Mouse (Mus musculus): ENCODE measurements around the gene Lrrc25. TPM values are rescaled to one million over a fixed set of nuclear protein-coding genes. Genes with fewer than 3 reads are reported as not detected.

The Lrrc25 gene
- polyA plus RNA-seq, 1 experiment from 2014 or later: 1.2 TPM

DNA sequence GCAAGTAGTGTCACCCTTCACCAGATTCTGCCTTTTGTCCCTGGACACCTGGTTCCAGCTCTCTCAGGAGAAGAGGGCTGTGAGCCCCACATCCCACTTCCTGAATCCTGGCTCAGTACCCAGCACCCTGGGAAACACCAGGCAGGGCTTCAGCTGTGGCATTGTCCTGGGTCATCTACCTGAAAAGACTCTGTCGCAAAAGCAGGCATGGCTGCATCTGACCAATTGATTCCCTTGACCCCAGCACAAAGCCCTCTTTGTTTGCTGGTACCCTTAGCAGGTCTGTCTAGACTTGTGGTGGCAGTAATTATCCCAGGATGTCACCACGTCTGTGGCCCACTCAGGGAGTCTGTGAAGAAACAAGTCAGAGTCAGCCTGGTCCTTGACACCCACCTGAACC, 39.5 kb downstream of the Lrrc25 start:
- H3K27me3 ChIP-seq (replicated peaks; ENCODE audit: control insufficient read depth, insufficient read depth, low read length): no peaks in the 10 kb centered on the region
- DNase-seq (ENCODE audit: low spot score) (no peak), ATAC-seq (replicated peaks; ENCODE audit: low FRiP score, low TSS enrichment, low read depth) (no peak)
- no peak overlapping the region for H3K4me2 ChIP-seq (ENCODE audit: low read length)
- H3K36me3 ChIP-seq (ENCODE audit: control insufficient read depth, insufficient read depth, low read length): peaks cover 59% of the 10 kb centered on the region
- H3K9me3 ChIP-seq (ENCODE audit: control insufficient read depth, low read length): no peaks in the 10 kb centered on the region
- no peak overlapping the region for H3K27ac ChIP-seq (ENCODE audit: low read depth)
- WGBS: 67% methylated on average over 2 of the region's 2 CpGs
- peaks cover 16% of the 10 kb centered on the region for H3K4me1 ChIP-seq (replicated peaks; ENCODE audit: control insufficient read depth, insufficient read depth, low read length)
- H3K4me3 ChIP-seq (ENCODE audit: low read depth, low read length): no peak overlapping the region
- no peak overlapping the region for H3K9ac ChIP-seq (ENCODE audit: low read length)

DNA sequence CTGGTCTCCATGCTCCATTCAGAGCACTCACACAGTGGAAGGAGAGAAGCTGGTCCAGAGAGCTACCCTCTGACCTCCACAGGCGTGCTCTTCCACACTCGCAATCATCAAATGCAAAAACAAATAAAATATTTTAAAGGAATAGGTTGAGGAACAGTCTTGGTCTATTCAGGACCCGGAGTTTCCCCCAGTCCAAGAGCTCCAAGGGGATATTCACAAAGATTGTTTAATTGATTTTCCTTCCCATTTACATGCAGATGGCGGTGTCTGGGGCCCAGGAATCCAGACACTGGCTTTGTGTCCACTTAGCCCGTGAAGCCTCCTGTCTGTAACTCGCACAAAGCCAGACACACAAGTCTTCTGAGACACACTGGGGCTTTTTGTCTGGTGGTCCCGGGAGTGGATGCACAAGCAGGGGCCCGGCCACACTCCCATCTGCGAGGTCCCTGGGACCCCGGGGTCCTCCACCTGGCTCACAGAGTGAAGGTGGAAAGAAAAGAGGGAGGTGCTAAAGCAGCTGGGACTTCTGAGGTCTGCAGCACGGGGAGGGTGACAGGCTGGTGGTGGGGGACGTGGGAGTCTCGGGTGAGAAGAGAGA, 40.3 kb downstream of the Lrrc25 start:
- H3K4me2 ChIP-seq (ENCODE audit: low read length): no peak overlapping the region
- no peak for ATAC-seq (replicated peaks; ENCODE audit: low FRiP score, low TSS enrichment, low read depth)
- DNase-seq (ENCODE audit: low spot score): no peak
- H3K27ac ChIP-seq (ENCODE audit: low read depth): peak overlapping the region; percentile 5; the same call in 1 of the 2 replicates
- no peaks in the 10 kb centered on the region for H3K27me3 ChIP-seq (replicated peaks; ENCODE audit: control insufficient read depth, insufficient read depth, low read length)
- peaks cover 50% of the 10 kb centered on the region for H3K36me3 ChIP-seq (ENCODE audit: control insufficient read depth, insufficient read depth, low read length)
- H3K4me3 ChIP-seq (ENCODE audit: low read depth, low read length): no peak overlapping the region
- no peak overlapping the region for H3K9ac ChIP-seq (ENCODE audit: low read length)
- peaks cover 18% of the 10 kb centered on the region for H3K4me1 ChIP-seq (replicated peaks; ENCODE audit: control insufficient read depth, insufficient read depth, low read length)
- WGBS: 71% methylated on average over 13 of the region's 13 CpGs
- H3K9me3 ChIP-seq (ENCODE audit: control insufficient read depth, low read length): no peaks in the 10 kb centered on the region

DNA sequence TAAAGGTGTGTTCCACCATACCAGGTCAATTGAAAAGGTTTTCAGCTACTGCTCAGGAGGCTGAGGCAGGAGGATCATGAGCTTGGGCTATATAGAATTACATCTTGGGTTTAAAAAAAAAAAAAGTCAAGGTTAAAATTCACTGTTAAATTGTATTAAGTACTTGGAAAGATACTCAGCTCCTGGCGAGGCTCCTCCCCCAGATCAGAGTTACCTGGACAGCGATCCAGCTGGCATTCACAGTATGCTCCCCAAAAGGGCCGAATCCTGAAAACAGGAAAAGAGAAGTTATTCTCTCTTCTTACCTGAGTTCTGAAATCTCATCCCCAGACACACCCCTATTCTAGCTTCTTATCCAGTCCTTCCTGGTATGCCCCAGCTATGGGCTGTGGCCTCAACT, 41.3 kb downstream of the Lrrc25 start:
- ATAC-seq (replicated peaks; ENCODE audit: low FRiP score, low TSS enrichment, low read depth) (no peak), DNase-seq (ENCODE audit: low spot score) (no peak)
- Histone ChIP-seq H3K27ac (ENCODE audit: low read depth) (no peak overlapping the region), H3K9me3 (ENCODE audit: control insufficient read depth, low read length) (no peaks in the 10 kb centered on the region), H3K36me3 (ENCODE audit: control insufficient read depth, insufficient read depth, low read length) (peaks cover 42% of the 10 kb centered on the region), H3K4me1 (replicated peaks; ENCODE audit: control insufficient read depth, insufficient read depth, low read length) (peaks cover 18% of the 10 kb centered on the region), H3K27me3 (replicated peaks; ENCODE audit: control insufficient read depth, insufficient read depth, low read length) (no peaks in the 10 kb centered on the region), H3K4me2 (ENCODE audit: low read length) (no peak overlapping the region), H3K4me3 (ENCODE audit: low read depth, low read length) (no peak overlapping the region), H3K9ac (ENCODE audit: low read length) (no peak overlapping the region)
- 91% methylated on average over 3 of the region's 3 CpGs for WGBS

DNA sequence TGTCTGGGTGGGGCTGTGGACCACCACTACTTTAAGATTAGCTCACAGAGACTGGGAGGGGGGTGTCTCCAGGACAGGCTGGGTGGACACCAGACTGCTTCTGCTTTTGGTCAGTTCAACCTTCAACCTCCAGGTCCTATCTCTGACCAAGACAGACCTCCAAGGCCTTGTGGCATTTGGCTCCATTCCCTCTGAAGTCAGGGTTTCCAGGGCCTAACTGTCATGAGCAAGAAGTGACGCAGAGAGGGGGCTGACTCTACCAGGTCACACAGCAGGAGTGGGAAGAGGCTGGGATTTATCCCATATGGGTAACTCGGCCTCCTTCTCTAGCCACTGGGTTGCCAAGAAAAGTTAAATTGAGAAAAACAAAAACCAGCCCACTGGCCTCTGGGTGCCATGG, 41.8 kb downstream of the Lrrc25 start:
- Histone ChIP-seq H3K36me3 (ENCODE audit: control insufficient read depth, insufficient read depth, low read length) (peaks cover 37% of the 10 kb centered on the region), H3K27me3 (replicated peaks; ENCODE audit: control insufficient read depth, insufficient read depth, low read length) (no peaks in the 10 kb centered on the region), H3K9ac (ENCODE audit: low read length) (0 out of 2 replicates have a peak overlapping the region, but pooled peaks have one; percentile 10), H3K4me3 (ENCODE audit: low read depth, low read length) (no peak overlapping the region), H3K9me3 (ENCODE audit: control insufficient read depth, low read length) (no peaks in the 10 kb centered on the region), H3K4me2 (ENCODE audit: low read length) (peak overlapping the region; percentile 97; the same call in 1 of the 2 replicates), H3K27ac (ENCODE audit: low read depth) (no peak overlapping the region), H3K4me1 (replicated peaks; ENCODE audit: control insufficient read depth, insufficient read depth, low read length) (peaks cover 18% of the 10 kb centered on the region)
- 87% methylated on average over 2 of the region's 2 CpGs for WGBS
- no peak for DNase-seq (ENCODE audit: low spot score)
- ATAC-seq (replicated peaks; ENCODE audit: low FRiP score, low TSS enrichment, low read depth): no peak

DNA sequence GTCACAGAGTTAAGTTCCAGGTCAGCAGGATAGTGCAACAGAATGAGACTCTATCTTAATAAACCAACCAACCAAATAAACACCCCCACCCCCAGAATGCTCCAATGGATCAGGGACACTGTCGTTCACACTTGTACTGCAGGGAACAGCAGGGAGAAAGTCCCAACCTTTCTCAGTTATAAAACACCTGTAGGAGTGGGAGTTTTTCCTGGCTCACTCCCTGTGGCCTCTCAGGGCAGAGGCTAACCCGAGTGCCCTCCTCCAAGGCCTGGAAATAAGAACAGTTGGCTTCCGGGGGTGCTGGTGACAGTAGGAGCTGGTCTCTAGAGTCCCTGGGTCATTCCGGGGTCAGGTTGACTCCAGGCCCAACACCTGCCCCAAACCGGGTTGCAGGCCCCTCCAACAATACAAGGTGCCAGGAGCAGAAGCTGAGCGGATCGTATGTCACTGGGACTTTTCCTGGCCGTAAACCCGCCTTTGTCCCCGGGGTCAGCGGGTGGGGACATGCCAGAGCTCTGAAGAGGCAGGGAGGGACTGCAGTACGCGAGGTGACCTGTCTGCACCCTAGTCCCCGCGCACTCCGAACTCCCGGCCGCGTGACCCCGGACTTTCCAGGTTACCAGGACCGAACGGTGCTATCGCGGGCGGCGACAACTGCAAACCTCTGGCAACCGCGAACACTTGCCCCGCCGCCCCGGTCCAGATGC, 43.1 kb downstream of the Lrrc25 start:
- H3K27ac ChIP-seq (ENCODE audit: low read depth): peak overlapping the region; percentile 62
- no peaks in the 10 kb centered on the region for H3K9me3 ChIP-seq (ENCODE audit: control insufficient read depth, low read length)
- peak overlapping the region; percentile 97 for H3K4me2 ChIP-seq (ENCODE audit: low read length)
- H3K27me3 ChIP-seq (replicated peaks; ENCODE audit: control insufficient read depth, insufficient read depth, low read length): no peaks in the 10 kb centered on the region
- H3K36me3 ChIP-seq (ENCODE audit: control insufficient read depth, insufficient read depth, low read length): peaks cover 34% of the 10 kb centered on the region
- 1% methylated on average over 31 of the region's 31 CpGs for WGBS
- peak overlapping the region; percentile 75 for H3K9ac ChIP-seq (ENCODE audit: low read length)
- peak; percentile 57; the same call in 1 of the 2 replicates for ATAC-seq (replicated peaks; ENCODE audit: low FRiP score, low TSS enrichment, low read depth)
- H3K4me1 ChIP-seq (replicated peaks; ENCODE audit: control insufficient read depth, insufficient read depth, low read length): peaks cover 18% of the 10 kb centered on the region
- no peak for DNase-seq (ENCODE audit: low spot score)
- H3K4me3 ChIP-seq (ENCODE audit: low read depth, low read length): peak overlapping the region; percentile 78

DNA sequence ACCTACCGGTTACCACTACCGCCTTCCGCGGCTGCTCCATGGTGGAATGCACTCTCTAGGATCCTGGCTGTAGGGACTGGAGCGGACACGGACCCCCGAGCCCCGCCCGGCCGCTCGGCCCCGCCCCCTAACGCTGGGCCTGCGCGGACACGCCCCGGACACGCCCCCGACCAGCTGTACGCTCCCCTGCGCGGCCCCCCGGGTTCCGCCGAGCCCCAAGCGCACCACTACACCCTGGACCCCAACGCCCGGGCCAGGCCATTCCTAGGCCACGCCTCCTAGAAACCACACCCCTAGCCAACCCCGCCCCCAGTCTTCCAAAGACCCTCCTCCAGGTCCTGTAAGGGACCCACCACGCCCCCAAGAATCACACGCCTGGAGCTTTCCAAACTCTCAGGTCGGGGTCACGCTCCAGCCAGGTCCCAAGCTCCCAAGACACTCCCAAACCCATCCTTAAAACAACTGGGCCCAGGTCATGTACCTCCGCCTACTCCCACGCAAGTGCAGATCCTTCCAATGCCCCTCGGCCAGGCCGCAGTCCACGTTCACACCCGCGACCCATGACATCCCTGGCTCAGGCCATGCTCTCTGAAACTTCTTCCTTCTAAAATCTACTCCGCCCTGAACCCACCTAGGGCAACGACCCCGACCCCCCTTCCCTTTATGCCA, 43.8 kb downstream of the Lrrc25 start:
- Histone ChIP-seq H3K4me2 (ENCODE audit: low read length) (peak overlapping the region; percentile 97), H3K9me3 (ENCODE audit: control insufficient read depth, low read length) (no peaks in the 10 kb centered on the region), H3K27ac (ENCODE audit: low read depth) (peak overlapping the region; percentile 62), H3K4me3 (ENCODE audit: low read depth, low read length) (peak overlapping the region; percentile 78), H3K36me3 (ENCODE audit: control insufficient read depth, insufficient read depth, low read length) (peaks cover 29% of the 10 kb centered on the region), H3K4me1 (replicated peaks; ENCODE audit: control insufficient read depth, insufficient read depth, low read length) (peaks cover 18% of the 10 kb centered on the region), H3K27me3 (replicated peaks; ENCODE audit: control insufficient read depth, insufficient read depth, low read length) (no peaks in the 10 kb centered on the region), H3K9ac (ENCODE audit: low read length) (peak overlapping the region; percentile 75)
- DNase-seq (ENCODE audit: low spot score) (peak; percentile 99), ATAC-seq (replicated peaks; ENCODE audit: low FRiP score, low TSS enrichment, low read depth) (peak; percentile 97)
- WGBS: 1% methylated on average over 44 of the region's 44 CpGs

DNA sequence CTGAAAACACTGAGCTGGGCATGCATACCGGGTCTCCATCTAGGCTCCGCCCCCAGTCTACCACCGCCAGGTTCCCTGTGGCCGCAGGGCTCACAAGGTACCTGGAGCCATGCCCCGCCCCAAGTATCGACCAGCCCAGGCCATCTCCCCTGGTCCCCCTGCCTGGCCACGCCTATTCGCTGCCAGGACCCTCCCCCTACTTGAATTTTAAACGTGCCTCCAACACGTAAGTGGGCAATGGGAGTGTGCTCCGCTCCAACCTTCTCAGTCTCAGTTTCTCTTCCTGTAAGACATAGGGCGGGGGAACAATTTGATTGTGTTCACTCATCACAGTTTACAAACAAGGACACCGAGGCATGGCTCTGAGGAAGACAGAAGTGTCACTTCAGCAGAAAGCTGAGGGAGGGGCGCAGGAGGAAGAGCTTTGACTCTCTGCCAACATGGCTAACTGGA, 44.3 kb downstream of the Lrrc25 start, which contains the start of gene Pgpep1:
Gene Pgpep1, minus strand, starts transcription at position 116 of the 453 bp plus-strand sequence.
- Histone ChIP-seq H3K9me3 (ENCODE audit: control insufficient read depth, low read length) (no peaks in the 10 kb centered on the region), H3K4me2 (ENCODE audit: low read length) (peak within 1 kb of the TSS; percentile 97), H3K4me1 (replicated peaks; ENCODE audit: control insufficient read depth, insufficient read depth, low read length) (peaks cover 18% of the 10 kb centered on the region), H3K36me3 (ENCODE audit: control insufficient read depth, insufficient read depth, low read length) (peaks cover 24% of the 10 kb centered on the region), H3K27ac (ENCODE audit: low read depth) (peak within 1 kb of the TSS; percentile 62), H3K9ac (ENCODE audit: low read length) (peak within 1 kb of the TSS; percentile 75), H3K4me3 (ENCODE audit: low read depth, low read length) (peak within 1 kb of the TSS; percentile 78), H3K27me3 (replicated peaks; ENCODE audit: control insufficient read depth, insufficient read depth, low read length) (no peaks in the 10 kb centered on the region)
- WGBS: 2% methylated on average over 14 of the region's 14 CpGs
- ATAC-seq (replicated peaks; ENCODE audit: low FRiP score, low TSS enrichment, low read depth) (peak; percentile 80), DNase-seq (ENCODE audit: low spot score) (peak; percentile 81)

DNA sequence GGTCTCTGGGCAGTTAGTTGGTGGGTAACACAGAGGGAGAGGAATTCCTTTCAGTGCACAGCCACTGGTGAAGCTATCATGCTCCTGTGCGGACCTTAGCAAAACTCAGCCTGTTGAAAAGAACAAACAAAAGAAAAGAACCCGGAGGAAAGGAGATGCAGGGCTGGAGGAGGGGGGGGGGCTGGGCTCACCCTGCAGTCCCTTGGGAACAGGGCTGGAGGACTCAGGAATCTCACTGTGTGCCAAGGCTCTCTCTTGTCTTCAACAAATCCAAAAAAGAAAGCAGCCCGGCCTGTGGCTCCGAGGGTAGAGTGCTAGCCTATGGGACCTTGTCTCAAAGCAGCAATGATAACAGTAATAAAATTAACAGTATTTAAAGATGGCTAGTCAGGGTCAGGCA, 47.7 kb downstream of the Lrrc25 start:
- H3K27me3 ChIP-seq (replicated peaks; ENCODE audit: control insufficient read depth, insufficient read depth, low read length): no peaks in the 10 kb centered on the region
- no peak overlapping the region for H3K4me2 ChIP-seq (ENCODE audit: low read length)
- H3K9me3 ChIP-seq (ENCODE audit: control insufficient read depth, low read length): no peaks in the 10 kb centered on the region
- peaks cover 8% of the 10 kb centered on the region for H3K4me1 ChIP-seq (replicated peaks; ENCODE audit: control insufficient read depth, insufficient read depth, low read length)
- H3K4me3 ChIP-seq (ENCODE audit: low read depth, low read length): no peak overlapping the region
- WGBS: 49% methylated on average over 4 of the region's 4 CpGs
- no peak for ATAC-seq (replicated peaks; ENCODE audit: low FRiP score, low TSS enrichment, low read depth)
- H3K9ac ChIP-seq (ENCODE audit: low read length): no peak overlapping the region
- DNase-seq (ENCODE audit: low spot score): no peak
- no peaks in the 10 kb centered on the region for H3K36me3 ChIP-seq (ENCODE audit: control insufficient read depth, insufficient read depth, low read length)
- H3K27ac ChIP-seq (ENCODE audit: low read depth): no peak overlapping the region
